Mouse (Mus musculus) liver, adult 2 months (tissue): ENCODE measurements at regions not wholly inside any gene's neighbourhood (a gene's known extent, or its start where the extent isn't known, plus 50 kb on each side); places are given as distances from the start of the nearest gene placed in this dataset.

Source experiments
- CTCF ChIP-seq: fragments of 200-500 bp; IDR thresholded peaks from 2 replicates; pipeline ENCODE4 v1.5.1; 2011; ENCODE audit warnings: low read depth, low read length, control low read depth
- POLR2A ChIP-seq: fragments of 200-500 bp; IDR thresholded peaks from 2 replicates; pipeline ENCODE4 v1.6.1; 2011; ENCODE audit warnings: low read length, control low read depth; ENCODE audit not compliant: insufficient read depth; ENCODE audit errors: extremely low read depth

GRCm38 (mm10) chr8:6225194-6225593 lies 1120.0 kb upstream of the Slc10a2 start:
- TF ChIP-seq CTCF (no peak), POLR2A (no peak)
